Mouse (Mus musculus) left cerebral cortex, adult 2 months (tissue): ENCODE measurements at regions not wholly inside any gene's neighbourhood (a gene's known extent, or its start where the extent isn't known, plus 50 kb on each side); places are given as distances from the start of the nearest gene placed in this dataset.

Source experiments
- DNase-seq, 2 experiments: peaks; one replicate each; pipeline ENCODE4 v3.0.0; 2021 to 2022; ENCODE audit warnings: low spot score in 2 of 2, mixed read lengths in 1 of 2; ENCODE audit errors: extremely low spot score in 1 of 2
- H3K27ac ChIP-seq: fragments of 200-600 bp; 2 replicates; pipeline ENCODE4 v1.8.1; 2022
- H3K4me3 ChIP-seq: fragments of 200-600 bp; 2 replicates; pipeline ENCODE4 v1.8.1; 2022
- CTCF ChIP-seq: fragments of 200-600 bp; IDR thresholded peaks from 2 replicates; pipeline ENCODE4 v1.8.1; 2022; ENCODE audit warnings: antibody characterized with exemption, mild to moderate bottlenecking, moderate library complexity
- intact Hi-C: fragments of 180-260 bp; cut with DNase I; formaldehyde crosslinking; loops from one replicate; pipeline ENCODE4 v1.15.1; 2025

DNA sequence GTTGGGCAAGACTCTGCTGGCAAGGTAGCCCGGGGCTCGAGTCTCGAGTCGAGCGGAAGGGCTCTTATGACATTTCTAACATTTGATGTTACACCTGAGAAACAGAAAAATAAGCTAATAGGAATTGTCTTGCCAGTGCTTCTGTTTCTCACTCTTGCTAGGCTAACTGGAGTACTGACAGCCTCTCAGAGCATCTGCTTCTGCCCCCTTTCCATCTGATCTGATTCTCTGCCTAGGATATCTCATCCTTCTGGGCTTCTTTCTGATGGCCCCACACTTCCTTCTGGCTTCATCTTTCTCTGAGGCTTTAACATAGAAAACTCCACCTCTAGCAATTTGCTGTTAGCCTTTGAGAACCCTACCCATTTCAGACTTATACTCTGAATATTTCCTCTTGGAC, 95.0 kb upstream of the Arhgef9 start:
- no peak for TF ChIP-seq CTCF
- Histone ChIP-seq H3K4me3 (no peak overlapping the region), H3K27ac (no peak overlapping the region)
- no peak for DNase-seq
- intact Hi-C loops = no loop called here

DNA sequence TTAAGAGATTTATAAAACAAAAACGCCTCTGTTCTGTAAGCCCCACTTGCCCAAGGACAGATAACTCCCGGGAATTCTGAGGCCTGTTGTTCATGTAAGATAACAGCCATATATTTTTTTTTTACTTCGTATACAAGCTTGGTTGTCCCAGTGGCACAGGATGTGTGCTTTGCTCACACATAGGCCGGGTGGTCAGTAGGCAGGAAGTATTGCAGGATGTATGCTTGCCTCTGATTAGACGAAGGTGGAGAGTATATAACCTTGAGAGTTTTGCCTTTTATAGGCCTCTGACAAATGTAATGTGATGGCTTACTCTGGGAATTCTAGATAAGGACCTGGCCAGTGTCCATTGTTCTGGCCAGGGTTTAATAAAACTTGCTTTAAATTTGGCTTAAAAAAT, 85.4 kb upstream of the Arhgef9 start:
- H3K4me3 ChIP-seq = no peak overlapping the region
- no peak for TF ChIP-seq CTCF
- no peak for DNase-seq
- no peak overlapping the region for H3K27ac ChIP-seq
- intact Hi-C loops = no loop called here

GRCm38 (mm10) chrX:95253517-95253916, 56.9 kb upstream of the Arhgef9 start:
- peak; percentile 61 for TF ChIP-seq CTCF
- intact Hi-C loops = no loop called here
- Histone ChIP-seq H3K4me3 (no peak overlapping the region), H3K27ac (no peak overlapping the region)
- DNase-seq = peak; percentile 8 to 14
